Mouse (Mus musculus): ENCODE measurements around the gene Khdrbs2.

- TF ChIP-seq CTCF (IDR thresholded peaks at IDR 0.05; ENCODE audit: borderline replicate concordance, insufficient read depth, low read length) = no peak
- no peak for TF ChIP-seq POLR2A (IDR thresholded peaks at IDR 0.05; ENCODE audit: low read depth, low read length)
These were observed 527.6 kb downstream of the Khdrbs2 start for GRCm38 (mm10) chr1:32700132-32700531.

All from embryonic fibroblast, embryonic 13.5 days (primary cell).